17 mouse cellular contexts compared by ENCODE assay signal in genomic region chr12:99039497-99040322, GRCm38 (mm10).
DNase-seq lines count a peak whose midpoint lies in the region; ATAC-seq lines count a peak whose summit lies in the region.
"Had no signal": no experiment of that assay in that cellular context is flagged by ENCODE, and none has a peak within 500 bp of the region (broad histone marks: within the 10 kb centered on the region; RNA-seq: fewer than 3 reads in every experiment).

No protein-coding gene starts in this region.

- no peak for ATAC-seq in forebrain, embryonic 13.5 days
- ATAC-seq in hindbrain, embryonic 13.5 days (ENCODE audit: low FRiP score), result peak; percentile 43
- ATAC-seq in midbrain, embryonic 16.5 days, result 0 out of 2 replicates have a peak, but pooled peaks have one; percentile 8
- ATAC-seq: lung, postnatal 0 days had no signal

- H3K9me3 ChIP-seq in forebrain, embryonic 10.5 days, result no peaks in the 10 kb centered on the region
- H3K9me3 ChIP-seq in forebrain, embryonic 13.5 days (replicated peaks), result no peaks in the 10 kb centered on the region
- no peaks in the 10 kb centered on the region for H3K9me3 ChIP-seq in hindbrain, embryonic 13.5 days
- no peaks in the 10 kb centered on the region for H3K9me3 ChIP-seq in midbrain, embryonic 16.5 days (replicated peaks; ENCODE audit: control insufficient read depth, low read length, poor library complexity, severe bottlenecking)
- H3K9me3 ChIP-seq: embryonic facial prominence, embryonic 10.5 days; heart, embryonic 10.5 days had no signal

- H3K4me2 ChIP-seq in forebrain, embryonic 13.5 days, result no peak overlapping the region
- no peak overlapping the region for H3K4me2 ChIP-seq in hindbrain, embryonic 13.5 days
- no peak overlapping the region for H3K4me2 ChIP-seq in midbrain, embryonic 16.5 days (ENCODE audit: low read length)
- H3K4me2 ChIP-seq: liver, embryonic 11.5 days had no signal

- peak; percentile 31 for DNase-seq in forebrain, embryonic 10.5 days (ENCODE audit: extremely low spot score, low spot score)
- DNase-seq in embryo, embryonic 10.5 days (ENCODE audit: low spot score), result peak; percentile 38
- no peak for DNase-seq in kidney, postnatal 4 days
- DNase-seq in thymus, postnatal 10 days (ENCODE audit: low spot score in 2 of 2), result no peak
- no peak for DNase-seq in ovary, postnatal 36 days (ENCODE audit: low spot score)
- DNase-seq: B cell, adult 2 months; cerebellum, adult 18-20 months; heart, postnatal 36 days; kidney, adult 18-20 months; right cerebral cortex, postnatal 25 days had no signal

- peaks cover 96% of the 10 kb centered on the region for H3K27me3 ChIP-seq in forebrain, embryonic 10.5 days (ENCODE audit: poor library complexity, severe bottlenecking)
- peaks cover 56% of the 10 kb centered on the region for H3K27me3 ChIP-seq in forebrain, embryonic 13.5 days
- peaks cover 64% of the 10 kb centered on the region for H3K27me3 ChIP-seq in hindbrain, embryonic 13.5 days
- H3K27me3 ChIP-seq in midbrain, embryonic 16.5 days (ENCODE audit: control insufficient read depth, insufficient read depth, low read depth, low read length), result no peaks in the 10 kb centered on the region; the same call in 1 of the 2 replicates

- WGBS in forebrain, embryonic 10.5 days, result 48% methylated on average over 9 of the region's 9 CpGs
- 28% methylated on average over 9 of the region's 9 CpGs for WGBS in forebrain, embryonic 13.5 days
- 28% methylated on average over 9 of the region's 9 CpGs for WGBS in hindbrain, embryonic 13.5 days
- WGBS in midbrain, embryonic 16.5 days, result 29% methylated on average over 9 of the region's 9 CpGs

- H3K4me1 ChIP-seq in forebrain, embryonic 10.5 days, result peaks cover 10% of the 10 kb centered on the region
- H3K4me1 ChIP-seq in forebrain, embryonic 13.5 days, result peaks cover 8% of the 10 kb centered on the region
- H3K4me1 ChIP-seq in hindbrain, embryonic 13.5 days (replicated peaks), result peaks cover 19% of the 10 kb centered on the region
- H3K4me1 ChIP-seq in midbrain, embryonic 16.5 days (ENCODE audit: control insufficient read depth, insufficient read depth, low read length), result peaks cover 6% of the 10 kb centered on the region
- H3K4me1 ChIP-seq: embryonic facial prominence, embryonic 10.5 days; heart, embryonic 10.5 days had no signal

- H3K36me3 ChIP-seq in forebrain, embryonic 10.5 days (replicated peaks), result no peaks in the 10 kb centered on the region
- H3K36me3 ChIP-seq in forebrain, embryonic 13.5 days (ENCODE audit: poor library complexity, severe bottlenecking), result no peaks in the 10 kb centered on the region
- no peaks in the 10 kb centered on the region for H3K36me3 ChIP-seq in hindbrain, embryonic 13.5 days
- no peaks in the 10 kb centered on the region for H3K36me3 ChIP-seq in midbrain, embryonic 16.5 days (ENCODE audit: control insufficient read depth, insufficient read depth, low read length)
- H3K36me3 ChIP-seq: embryonic facial prominence, embryonic 10.5 days; heart, embryonic 10.5 days had no signal

- no peak overlapping the region for H3K4me3 ChIP-seq in forebrain, embryonic 10.5 days
- no peak overlapping the region for H3K4me3 ChIP-seq in forebrain, embryonic 13.5 days
- no peak overlapping the region for H3K4me3 ChIP-seq in hindbrain, embryonic 13.5 days
- no peak overlapping the region for H3K4me3 ChIP-seq in midbrain, embryonic 16.5 days (ENCODE audit: low read depth, low read length)
- H3K4me3 ChIP-seq: embryonic facial prominence, embryonic 10.5 days; heart, embryonic 10.5 days had no signal

- H3K9ac ChIP-seq in forebrain, embryonic 13.5 days, result no peak overlapping the region
- H3K9ac ChIP-seq in hindbrain, embryonic 13.5 days, result no peak overlapping the region
- no peak overlapping the region for H3K9ac ChIP-seq in midbrain, embryonic 16.5 days (ENCODE audit: low read depth, low read length)

- no peak overlapping the region for H3K27ac ChIP-seq in forebrain, embryonic 10.5 days
- H3K27ac ChIP-seq in forebrain, embryonic 13.5 days, result no peak overlapping the region
- H3K27ac ChIP-seq in hindbrain, embryonic 13.5 days, result no peak overlapping the region
- no peak overlapping the region for H3K27ac ChIP-seq in midbrain, embryonic 16.5 days (ENCODE audit: low read length)
- H3K27ac ChIP-seq: embryonic facial prominence, embryonic 10.5 days; heart, embryonic 10.5 days had no signal

Comparison
In these comparisons a context has a peak if more than half of its experiments do, and no peak if none do; other contexts are left out.
1. DNase-seq: peak in forebrain, embryonic 10.5 days (single experiment) and embryo, embryonic 10.5 days (single experiment); none in kidney, postnatal 4 days (0 of 2), thymus, postnatal 10 days (0 of 2) and ovary, postnatal 36 days (single experiment).